Mouse (Mus musculus): ENCODE measurements around the gene Hsd17b2.

GRCm38 (mm10) chr8:117796464-117796863 lies 94.8 kb downstream of the Hsd17b2 start:
- TF ChIP-seq CTCF (IDR thresholded peaks at IDR 0.05; ENCODE audit: low read depth, low read length) (no peak), POLR2A (IDR thresholded peaks at IDR 0.05; ENCODE audit: borderline replicate concordance, low read depth, low read length) (no peak)
